Mouse (Mus musculus) ES-E14 (cell line): ENCODE data around the gene Rasa4.

ENCODE experiments used
- CHD2 ChIP-seq: IDR thresholded peaks from 2 replicates; pipeline ENCODE4 v1.6.1; 2014; ENCODE audit warnings: mild to moderate bottlenecking, low read depth, low read length, inconsistent platforms
- HCFC1 ChIP-seq: IDR thresholded peaks from 2 replicates; pipeline ENCODE4 v1.6.1; 2012; ENCODE audit warnings: low read length, inconsistent platforms, borderline replicate concordance; ENCODE audit not compliant: insufficient read depth
- MAFK ChIP-seq: IDR thresholded peaks from 2 replicates; pipeline ENCODE4 v1.6.1; 2014; ENCODE audit warnings: mild to moderate bottlenecking, low read depth, low read length, inconsistent platforms; ENCODE audit not compliant: insufficient read depth
- ZC3H11A ChIP-seq: IDR thresholded peaks from 2 replicates; pipeline ENCODE4 v1.6.1; 2012; ENCODE audit warnings: low read depth, mild to moderate bottlenecking, inconsistent platforms, low read length, borderline replicate concordance

DNA sequence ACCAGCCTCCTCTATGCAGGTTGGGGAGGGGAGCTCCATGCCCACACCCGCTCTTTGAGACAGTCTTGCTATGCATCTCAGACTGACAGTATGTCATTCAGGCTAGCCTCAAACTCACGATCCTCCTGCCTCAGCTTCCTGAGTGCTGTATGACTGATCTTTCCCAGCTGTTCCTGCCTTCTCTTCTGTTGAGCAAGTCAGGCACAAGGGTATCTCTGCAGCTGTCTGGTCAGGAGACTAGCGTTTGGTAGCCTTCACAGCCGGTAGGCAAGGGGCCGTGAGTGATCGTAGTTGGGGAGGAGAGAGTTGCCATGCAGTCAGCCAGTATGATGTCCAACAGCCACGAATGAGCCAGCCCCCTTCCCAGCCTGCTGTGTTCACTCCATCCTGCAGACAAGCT, 11.4 kb downstream of the Rasa4 start:
- TF ChIP-seq ZC3H11A (no peak), CHD2 (no peak), HCFC1 (no peak), MAFK (no peak)
